Mouse (Mus musculus) stomach, embryonic 14.5 days (tissue): ENCODE data around the gene Zfp459. TPM values are rescaled to one million over a fixed set of nuclear protein-coding genes. Genes with fewer than 3 reads are reported as not detected.

Source experiments
- ATAC-seq: fragments of 200-750 bp; cut with Nextera tagmentation; 2 replicates; pipeline ENCODE4 v1.8.0; 2017; ENCODE audit warnings: low read depth, moderate TSS enrichment; ENCODE audit not compliant: insufficient number of reproducible peaks, insufficient read depth, low FRiP score
- H3K27ac ChIP-seq: fragments of 300-500 bp; sonication (generic); 2 replicates; pipeline ENCODE4 v1.5.1; 2014; ENCODE audit warnings: mild to moderate bottlenecking, low read length, moderate library complexity, mixed read lengths
- H3K27me3 ChIP-seq: fragments of 300-500 bp; sonication (generic); 2 replicates; pipeline ENCODE4 v1.6.1; 2014; ENCODE audit warnings: low read length, control low read depth, mixed read lengths; ENCODE audit not compliant: control insufficient read depth, insufficient read depth
- H3K36me3 ChIP-seq: fragments of 300-500 bp; sonication (generic); 2 replicates; pipeline ENCODE4 v1.6.1; 2014; ENCODE audit warnings: mild to moderate bottlenecking, control low read depth, low read length, moderate library complexity, mixed read lengths; ENCODE audit not compliant: control insufficient read depth, insufficient read depth
- H3K4me1 ChIP-seq: fragments of 300-500 bp; sonication (generic); 2 replicates; pipeline ENCODE4 v1.6.1; 2014; ENCODE audit warnings: low read length, control low read depth, mixed read lengths; ENCODE audit not compliant: control insufficient read depth, insufficient read depth
- H3K4me2 ChIP-seq: fragments of 300-500 bp; sonication (generic); replicated peaks from 2 replicates; pipeline ENCODE4 v1.6.1; 2014; ENCODE audit warnings: low read depth, low read length, control low read depth
- H3K4me3 ChIP-seq: fragments of 300-500 bp; sonication (generic); 2 replicates; pipeline ENCODE4 v1.5.1; 2014; ENCODE audit warnings: low read depth, low read length, control low read depth
- H3K9ac ChIP-seq: fragments of 300-500 bp; sonication (generic); replicated peaks from 2 replicates; pipeline ENCODE4 v1.6.1; 2014; ENCODE audit warnings: low read depth, mild to moderate bottlenecking, control low read depth, low read length, moderate library complexity, mixed read lengths
- H3K9me3 ChIP-seq: fragments of 300-500 bp; sonication (generic); 2 replicates; pipeline ENCODE4 v1.6.1; 2016; ENCODE audit warnings: low read depth, low read length, control low read depth; ENCODE audit not compliant: control insufficient read depth
- WGBS: fragments of 180-500 bp; shearing (Covaris S2); extraction: QIAGEN DNeasy Blood & Tissue Kit; methylation state at CpG from one replicate; pipeline ENCODE4 v1.1.7; 2014; 5-methylcytosine and 5-hydroxymethylcytosine counted together
- polyA plus RNA-seq: library from polyadenylated mRNA; unstranded; fragments of >200 nt; fragmentation: Nextera tagmentation; extraction: Ambion mirVana; gene quantifications from 2 replicates; pipeline ENCODE4 v1.2.1, GENCODE M21; 2014

Gene Zfp459
- polyA plus RNA-seq, 1 experiment from 2014 or later: 0.62 TPM

DNA sequence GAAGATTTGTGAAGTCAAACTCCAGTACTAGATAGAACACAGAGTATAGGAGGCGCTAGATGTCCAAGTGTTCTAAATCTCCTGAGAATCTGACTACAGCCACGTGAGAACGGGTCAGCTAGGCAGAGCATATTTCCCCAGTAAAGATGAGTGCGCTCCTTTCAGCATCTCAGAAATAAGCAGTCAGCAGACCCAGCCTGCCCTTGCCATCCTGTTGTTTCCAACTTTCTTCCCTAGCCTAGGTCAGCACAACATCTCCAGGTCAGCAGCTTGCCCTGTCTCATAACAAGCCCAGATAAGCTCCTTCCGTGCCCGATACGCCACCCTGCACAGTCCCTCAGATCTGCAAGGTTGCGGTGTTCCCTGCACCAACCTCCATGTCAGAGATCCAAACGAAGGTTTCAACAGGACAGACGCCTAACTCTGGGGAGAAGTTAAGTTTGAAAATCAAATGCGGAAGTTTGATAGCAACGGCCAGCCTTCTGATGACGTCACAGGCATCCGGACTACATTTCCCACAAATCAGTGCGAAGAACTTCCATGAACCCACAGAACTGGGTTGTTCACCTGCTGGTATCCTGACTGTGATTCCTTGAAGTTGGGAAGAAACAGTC is 61.0 kb downstream of the Zfp459 start, which contains the start of the genes Gm28044 and Zfp953:
Gene Gm28044, minus strand, starts transcription at position 406 of the 614 bp plus-strand sequence.
Gene Zfp953, minus strand, starts transcription at position 475 of the 614 bp plus-strand sequence.
- H3K4me3 ChIP-seq: peak within 1 kb of the TSS; percentile 83
- 0% methylated on average over 15 of the region's 15 CpGs for WGBS
- peak within 1 kb of the TSS; percentile 53 for H3K9ac ChIP-seq
- 0 out of 2 replicates have a peak, but pooled peaks cover 7% of the 10 kb centered on the region for H3K4me1 ChIP-seq
- peak within 1 kb of the TSS; percentile 64 for H3K4me2 ChIP-seq
- no peaks in the 10 kb centered on the region for H3K27me3 ChIP-seq
- H3K9me3 ChIP-seq: no peaks in the 10 kb centered on the region
- H3K27ac ChIP-seq: peak within 1 kb of the TSS; percentile 21; the same call in 1 of the 2 replicates
- ATAC-seq: peak; percentile 91
- H3K36me3 ChIP-seq: no peaks in the 10 kb centered on the region

Other genes starting within 250 kb of the Zfp459 start
- 6.1 and 6.4 TPM in 2 replicates for gene Rsl1, start 248.2 kb downstream of the Zfp459 start, polyA plus RNA-seq
- 1.8 and 2.2 TPM in 2 replicates for gene Zfp455, start 226.9 kb downstream of the Zfp459 start, polyA plus RNA-seq
- gene Zfp458, start 143.0 kb downstream of the Zfp459 start, polyA plus RNA-seq: 3.2 TPM in 2 replicates
- 0.64 and 1.1 TPM in 2 replicates for gene Zfp457, start 114.9 kb downstream of the Zfp459 start, polyA plus RNA-seq
- 2.8 and 3.4 TPM in 2 replicates for gene Zfp595, start 88.8 kb downstream of the Zfp459 start, polyA plus RNA-seq
- gene Gm28044, start 60.9 kb downstream of the Zfp459 start, polyA plus RNA-seq: not detected in 2 replicates
- gene Zfp953, start 60.8 kb downstream of the Zfp459 start, polyA plus RNA-seq: 1.5 and 1.8 TPM in 2 replicates
- gene Gm28041, start 45.7 kb downstream of the Zfp459 start, polyA plus RNA-seq: 0.62 and 0.91 TPM in 2 replicates
- gene Zfp456, start 45.6 kb downstream of the Zfp459 start, polyA plus RNA-seq: 2.5 and 3.0 TPM in 2 replicates
- 6.0 and 7.3 TPM in 2 replicates for gene Zfp429, start 21.6 kb downstream of the Zfp459 start, polyA plus RNA-seq
- 11.2 TPM in 2 replicates for gene Zfp874a, start 30.2 kb upstream of the Zfp459 start, polyA plus RNA-seq
- gene Zfp874b, start 62.8 kb upstream of the Zfp459 start, polyA plus RNA-seq: 4.2 and 5.1 TPM in 2 replicates
- 14.5 TPM in 2 replicates for gene Zfp58, start 79.1 kb upstream of the Zfp459 start, polyA plus RNA-seq
- gene Gm26965, start 104.7 kb upstream of the Zfp459 start, polyA plus RNA-seq: not detected in 2 replicates
- gene Zfp87, start 104.8 kb upstream of the Zfp459 start, polyA plus RNA-seq: 25.0 and 29.0 TPM in 2 replicates
- 16.3 and 17.5 TPM in 2 replicates for gene Zfp748, start 132.4 kb upstream of the Zfp459 start, polyA plus RNA-seq
- gene Zfp729b, start 188.3 kb upstream of the Zfp459 start, polyA plus RNA-seq: 5.1 and 5.6 TPM in 2 replicates
- not detected in 2 replicates for gene Gm49345, start 216.4 kb upstream of the Zfp459 start, polyA plus RNA-seq
- 3.5 and 3.6 TPM in 2 replicates for gene Zfp729a, start 216.4 kb upstream of the Zfp459 start, polyA plus RNA-seq